Mouse (Mus musculus): Measurements from ENCODE around the gene Loxl3.

Gene Loxl3

DNA sequence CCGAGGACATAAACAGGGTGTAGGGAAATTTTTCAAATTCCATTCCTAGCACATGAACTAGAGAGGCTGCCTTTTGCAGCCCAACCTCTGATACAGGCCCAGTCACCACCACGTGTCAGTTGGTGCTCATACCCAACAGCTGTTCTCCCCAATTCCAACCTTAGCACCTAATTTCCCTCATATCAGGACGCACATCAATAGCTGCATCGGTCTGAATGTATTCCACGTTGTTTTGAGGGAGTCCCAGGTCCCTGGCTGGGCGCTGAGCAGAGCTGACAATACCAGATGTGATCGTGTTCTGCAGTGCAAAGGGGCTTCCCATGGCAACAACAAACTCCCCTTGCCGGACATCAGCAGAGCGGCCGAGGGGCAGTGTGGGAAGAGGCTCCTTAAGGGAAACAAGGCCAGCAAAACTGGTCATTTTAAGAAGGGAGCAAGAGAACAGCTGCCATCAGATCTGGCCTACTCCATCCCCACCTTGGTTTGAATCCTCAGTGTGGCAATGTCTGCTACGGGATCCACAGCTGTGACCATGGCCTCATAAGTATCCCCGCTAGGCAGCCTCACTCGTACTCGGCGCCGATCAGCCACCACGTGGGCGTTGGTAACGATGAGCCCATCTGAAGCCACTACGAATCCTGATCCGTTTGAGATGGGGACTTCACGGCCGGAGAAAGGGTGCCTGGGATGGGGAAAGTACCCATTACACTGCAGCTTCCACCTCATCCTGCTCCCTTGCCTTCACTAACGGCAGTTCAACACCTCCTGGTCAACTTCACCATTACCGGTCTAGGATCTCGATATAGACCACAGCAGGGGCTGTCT lies 19.4 kb downstream of the Loxl3 start:
- no peak for DNase-seq (ENCODE audit: low read depth, low spot score)

- DNase-seq (ENCODE audit: low read depth, low spot score) = peak; percentile 95
These were observed 20.3 kb downstream of the Loxl3 start, which contains the start of gene Aup1 for GRCm38 (mm10) chr6:83054074-83054851. TSS of gene Aup1 (plus strand) at chr6:83054521.

DNA sequence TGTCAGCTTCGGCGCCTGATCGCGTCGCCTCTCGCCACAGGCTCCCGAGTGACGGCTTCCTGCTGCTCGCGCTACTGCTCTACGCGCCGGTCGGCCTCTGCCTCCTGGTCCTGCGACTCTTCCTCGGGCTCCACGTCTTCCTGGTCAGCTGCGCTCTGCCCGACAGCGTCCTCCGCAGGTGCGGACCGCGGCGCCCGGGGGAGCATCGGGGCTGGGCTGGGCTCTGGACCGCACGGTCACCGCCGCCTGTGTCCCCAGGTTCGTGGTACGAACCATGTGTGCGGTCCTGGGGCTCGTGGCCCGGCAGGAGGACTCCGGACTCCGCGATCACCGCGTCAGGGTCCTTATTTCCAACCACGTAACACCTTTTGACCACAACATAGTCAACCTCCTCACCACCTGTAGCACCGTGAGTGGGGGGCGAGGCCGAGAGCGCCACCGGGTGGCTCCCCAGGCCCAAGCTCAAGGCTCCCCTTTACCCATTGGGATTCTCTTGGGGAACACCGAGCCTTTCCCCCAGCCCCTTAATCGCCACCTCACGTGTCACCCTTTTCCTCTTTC lies 21.0 kb downstream of the Loxl3 start, which contains the start of gene Htra2:
Gene Htra2, minus strand, starts transcription at position 403 of the 561 bp plus-strand sequence.
- no peak for DNase-seq (ENCODE audit: low read depth, low spot score)

DNA sequence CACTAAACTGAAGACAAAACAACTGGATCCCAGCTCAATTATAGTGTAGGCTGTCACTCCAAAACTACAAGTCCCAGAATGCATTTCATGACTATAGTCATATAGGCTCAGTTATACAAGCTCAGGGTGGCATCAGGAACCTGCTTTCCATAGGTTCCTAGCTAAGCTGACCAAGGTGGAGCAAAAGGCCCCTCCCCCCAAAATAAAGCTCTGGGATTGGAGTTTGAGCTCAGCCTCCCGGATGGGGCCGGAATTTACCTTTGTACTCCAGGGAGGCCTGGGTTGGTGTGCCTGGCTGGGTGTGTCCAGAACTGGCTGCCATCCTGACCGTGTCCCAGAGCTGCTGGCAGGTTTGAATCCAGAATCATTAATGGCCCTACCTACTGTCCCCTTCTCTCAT lies 23.8 kb downstream of the Loxl3 start, which contains the start of gene Dqx1:
Gene Dqx1, plus strand, starts transcription at position 55 of the 400 bp plus-strand sequence.
- DNase-seq (ENCODE audit: low read depth, low spot score) = no peak

- DNase-seq (ENCODE audit: low read depth, low spot score) = no peak
These were observed 24.8 kb downstream of the Loxl3 start for GRCm38 (mm10) chr6:83058725-83059124.

DNA sequence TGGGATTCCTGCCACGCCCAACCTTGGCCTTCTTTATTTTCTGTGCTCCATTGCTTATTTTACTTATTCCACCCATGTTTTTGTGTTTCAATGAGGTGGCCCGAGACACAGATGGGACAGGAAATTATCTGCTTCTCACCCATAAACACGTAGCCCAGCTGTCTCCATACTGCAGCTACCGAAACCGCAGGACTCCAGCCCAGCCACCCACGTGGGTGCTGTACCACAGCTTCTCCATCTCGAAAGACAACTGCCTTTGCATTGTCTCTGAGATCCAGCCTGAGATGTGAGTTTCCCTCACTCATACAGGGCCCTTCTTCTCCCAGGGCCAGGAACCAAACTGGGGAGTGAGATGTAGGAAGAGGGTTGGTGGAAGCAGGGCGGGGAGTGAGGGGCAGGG lies 32.0 kb downstream of the Loxl3 start:
- DNase-seq (ENCODE audit: low read depth, low spot score) = no peak

DNA sequence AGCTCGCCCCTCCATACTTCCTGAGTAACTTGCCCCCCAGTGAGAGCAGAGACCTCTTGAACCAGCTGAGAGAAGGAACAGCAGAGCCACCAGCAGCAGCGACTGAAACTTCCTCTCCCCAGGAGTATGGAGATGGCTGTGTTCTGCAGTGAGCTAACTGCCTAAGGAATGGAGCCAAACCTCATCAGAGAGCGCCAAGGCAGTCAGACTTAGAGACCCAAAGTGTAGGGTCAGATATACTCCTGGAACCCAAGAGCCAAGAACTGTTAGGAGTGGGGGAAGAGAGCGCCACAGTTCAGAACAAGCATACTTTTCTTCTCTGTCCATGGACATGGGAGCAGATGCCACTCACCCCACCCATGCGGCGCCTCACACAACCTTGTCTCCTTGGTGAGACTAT lies 32.5 kb downstream of the Loxl3 start:
- no peak for DNase-seq (ENCODE audit: low read depth, low spot score)

- DNase-seq (ENCODE audit: low read depth, low spot score) = no peak
These were observed 34.2 kb downstream of the Loxl3 start for GRCm38 (mm10) chr6:83068221-83068620.

- DNase-seq (ENCODE audit: low read depth, low spot score) = no peak
These were observed 34.9 kb downstream of the Loxl3 start for GRCm38 (mm10) chr6:83068706-83069487.

DNA sequence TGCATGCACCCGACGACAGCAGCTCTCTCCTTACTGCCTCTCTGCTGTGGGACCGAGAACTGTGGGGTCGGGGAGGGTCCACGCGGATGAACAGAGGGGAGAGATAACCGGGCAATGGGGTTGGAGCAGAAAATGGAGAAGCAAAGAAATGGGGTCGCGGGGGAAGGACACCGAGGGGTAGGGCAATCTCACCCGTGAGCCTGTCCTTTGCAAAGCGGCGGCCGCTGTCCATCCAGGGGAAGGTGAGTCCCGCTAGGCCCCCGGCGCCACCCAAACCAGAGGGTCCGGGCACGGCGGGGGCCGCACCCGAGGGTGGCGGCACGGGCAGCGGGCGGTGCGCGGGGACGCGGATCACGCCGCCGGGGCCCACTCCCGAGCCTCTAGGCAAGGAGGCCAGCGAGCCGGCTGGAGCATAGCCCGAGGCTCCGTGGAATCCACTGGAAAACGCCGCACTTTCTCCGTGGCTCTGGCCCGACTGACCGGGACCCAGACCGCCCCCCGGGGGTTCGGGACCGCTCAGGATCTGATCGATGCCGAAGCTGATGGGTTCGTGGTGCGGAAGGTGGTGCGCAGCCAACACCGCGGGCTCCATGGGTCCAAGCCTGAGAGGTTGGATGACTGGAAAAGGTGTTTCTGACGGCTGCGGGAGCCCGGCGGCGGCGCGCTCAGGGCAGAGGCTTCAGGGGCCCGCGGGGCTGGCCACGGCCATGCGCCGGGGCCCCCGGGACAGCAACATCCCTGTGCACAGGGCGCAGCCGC lies 35.7 kb downstream of the Loxl3 start:
- no peak for DNase-seq (ENCODE audit: low read depth, low spot score)

DNA sequence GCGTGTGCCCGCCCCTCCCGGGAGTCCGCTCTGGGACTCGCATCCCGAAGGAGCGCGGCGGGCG lies 36.1 kb downstream of the Loxl3 start, which contains the start of gene Tlx2:
Gene Tlx2, minus strand, starts transcription at position 47 of the 64 bp plus-strand sequence.
- DNase-seq (ENCODE audit: low read depth, low spot score) = no peak

DNA sequence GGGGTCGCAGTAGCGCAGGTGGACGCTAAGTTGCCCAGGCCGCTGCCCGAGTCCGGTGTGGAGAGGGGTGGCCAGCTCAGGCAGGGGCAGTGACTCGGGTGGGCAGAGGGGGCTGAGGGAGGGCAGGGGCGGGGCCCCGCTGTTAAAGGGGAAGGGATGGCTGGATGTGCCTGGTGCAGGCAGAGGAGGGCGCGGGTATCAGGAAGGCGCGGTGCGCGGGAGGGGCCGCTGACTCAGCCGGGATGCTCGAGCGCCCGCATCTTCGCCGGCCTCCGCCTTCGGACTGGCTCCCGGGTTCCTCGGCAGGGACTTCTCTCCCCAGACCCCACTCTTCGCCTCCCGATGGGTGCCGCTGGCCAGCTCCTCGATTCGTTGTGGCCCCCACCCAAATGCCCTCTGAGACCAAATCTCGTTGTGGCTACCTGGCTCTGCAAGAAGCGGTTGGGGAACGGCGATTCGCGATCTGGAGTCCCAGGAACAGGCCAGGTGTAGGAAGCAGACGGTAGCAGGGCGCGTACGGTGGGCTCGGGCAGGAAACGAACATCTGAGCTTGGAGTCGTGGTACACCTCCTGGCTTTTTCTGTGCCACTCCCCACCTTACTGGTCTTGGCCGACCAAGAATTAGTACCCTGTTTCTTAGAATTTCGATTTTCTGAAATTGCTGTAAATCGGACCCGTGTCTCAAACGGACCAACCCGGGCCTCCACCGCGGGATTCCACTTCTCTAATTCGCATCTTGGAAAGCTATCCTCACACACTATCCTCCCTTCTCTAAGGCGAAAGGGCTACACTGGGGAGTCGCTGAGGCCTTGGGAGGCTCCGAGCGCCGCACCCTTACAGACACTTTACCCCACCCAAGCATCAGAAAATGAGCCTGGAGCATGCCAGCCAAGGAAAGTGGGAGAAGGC lies 36.6 kb downstream of the Loxl3 start:
- DNase-seq (ENCODE audit: low read depth, low spot score) = no peak

- no peak for DNase-seq (ENCODE audit: low read depth, low spot score)
These were observed 37.2 kb downstream of the Loxl3 start for GRCm38 (mm10) chr6:83071220-83071619.

GRCm38 (mm10) chr6:83074979-83075378 lies 41.0 kb downstream of the Loxl3 start:
- no peak for DNase-seq (ENCODE audit: low read depth, low spot score)

- no peak for DNase-seq (ENCODE audit: low read depth, low spot score)
These were observed 43.8 kb downstream of the Loxl3 start, which contains the start of gene Pcgf1 for GRCm38 (mm10) chr6:83077630-83078323. TSS of gene Pcgf1 (plus strand) at chr6:83077869.

DNA sequence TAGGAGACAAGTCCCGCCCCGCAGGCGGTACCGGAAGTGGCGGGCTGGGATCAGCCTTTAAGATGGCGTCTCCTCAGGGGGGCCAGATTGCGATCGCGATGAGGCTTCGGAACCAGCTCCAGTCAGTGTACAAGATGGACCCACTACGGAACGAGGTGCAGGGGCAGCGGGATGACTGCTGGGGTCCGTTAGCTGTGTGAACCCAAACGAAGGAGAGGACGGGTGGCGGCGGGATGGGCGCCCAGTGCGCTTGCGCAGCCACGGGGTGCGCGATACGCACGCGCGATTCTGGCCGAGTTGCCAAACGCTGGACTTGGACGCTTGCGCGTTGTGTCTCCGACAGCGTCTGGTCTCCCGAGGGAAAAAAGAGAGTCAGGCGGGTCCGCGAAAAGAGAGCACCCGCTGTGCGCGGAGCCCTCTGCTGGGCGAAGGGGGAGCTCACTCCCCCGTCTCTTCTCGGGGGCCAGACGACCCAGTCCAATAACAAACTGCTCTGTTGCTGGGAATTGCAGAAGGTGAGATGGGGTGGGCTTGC lies 44.4 kb downstream of the Loxl3 start:
- DNase-seq (ENCODE audit: low read depth, low spot score) = peak; percentile 99

DNA sequence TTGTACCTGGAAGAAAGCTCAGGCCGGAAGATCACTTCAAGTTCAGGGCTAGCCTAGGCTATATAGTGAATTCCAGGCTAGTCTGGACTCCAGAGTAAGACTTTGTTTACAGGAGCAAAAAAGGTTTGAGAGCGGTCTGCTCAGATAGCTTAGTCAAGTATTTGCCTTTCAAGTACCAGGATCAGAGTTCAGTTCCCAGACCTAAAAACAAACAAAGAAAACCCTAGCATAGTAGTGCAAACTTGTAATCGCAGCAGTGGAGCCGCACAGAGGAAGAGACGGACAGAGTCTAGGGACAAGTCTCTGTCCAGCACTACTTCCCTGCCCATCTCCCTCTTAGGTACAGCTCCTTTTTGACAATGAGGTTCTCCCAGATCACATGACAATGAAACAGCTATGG lies 46.2 kb downstream of the Loxl3 start:
- DNase-seq (ENCODE audit: low read depth, low spot score) = no peak

DNA sequence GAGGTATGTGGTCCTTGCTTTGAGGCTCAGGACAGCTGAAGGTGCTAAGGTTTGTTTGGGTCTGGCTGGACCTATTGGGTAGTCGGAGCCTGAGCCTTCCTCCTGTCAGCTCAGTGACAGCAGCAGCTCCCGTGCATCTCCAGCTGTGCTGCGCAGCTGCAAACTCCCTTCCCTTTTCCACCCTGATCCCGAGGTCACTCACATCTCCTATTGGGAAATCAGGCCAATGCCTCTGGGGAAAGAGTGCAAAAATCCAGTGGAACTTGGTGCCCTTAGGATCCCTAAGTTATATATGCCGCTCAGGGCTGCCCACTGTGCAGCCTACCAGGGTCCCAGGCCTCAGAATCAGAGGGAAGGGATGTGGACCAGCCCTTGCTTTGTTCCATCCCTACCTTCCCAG lies 49.5 kb downstream of the Loxl3 start:
- no peak for DNase-seq (ENCODE audit: low read depth, low spot score)

GRCm38 (mm10) chr6:83084477-83084876 lies 50.5 kb downstream of the Loxl3 start:
- no peak for DNase-seq (ENCODE audit: low read depth, low spot score)
